Mouse (Mus musculus) ES-Bruce4 (cell line): Measurements from ENCODE around the gene Ern1. TPM values are rescaled to one million over a fixed set of nuclear protein-coding genes. Genes with fewer than 3 reads are reported as not detected.

ENCODE experiments used
- H3K27ac ChIP-seq: 2 replicates; pipeline ENCODE4 v1.5.1; 2012; ENCODE audit warnings: low read length, inconsistent platforms; ENCODE audit not compliant: insufficient read depth
- H3K27me3 ChIP-seq: 2 replicates; pipeline ENCODE4 v1.6.1; 2012; ENCODE audit warnings: mild to moderate bottlenecking, low read length, inconsistent platforms; ENCODE audit not compliant: control insufficient read depth, poor library complexity, insufficient read depth, severe bottlenecking
- H3K36me3 ChIP-seq: 2 replicates; pipeline ENCODE4 v1.6.1; 2012; ENCODE audit warnings: inconsistent platforms, mild to moderate bottlenecking, low read length, moderate library complexity; ENCODE audit not compliant: control insufficient read depth, poor library complexity, insufficient read depth, severe bottlenecking
- H3K4me1 ChIP-seq: one replicate; pipeline ENCODE4 v1.8.1; 2011; ENCODE audit warnings: low read length; ENCODE audit not compliant: control insufficient read depth, insufficient read depth
- H3K4me3 ChIP-seq: 2 replicates; pipeline ENCODE4 v1.5.1; 2011; ENCODE audit warnings: low read depth, mild to moderate bottlenecking, low read length
- H3K9ac ChIP-seq: 2 replicates; pipeline ENCODE4 v1.6.1; 2012; ENCODE audit warnings: low read depth, mild to moderate bottlenecking, inconsistent platforms; ENCODE audit not compliant: poor library complexity, severe bottlenecking
- H3K9me3 ChIP-seq: replicated peaks from 2 replicates; pipeline ENCODE4 v1.6.1; 2012; ENCODE audit warnings: mild to moderate bottlenecking, low read length, inconsistent platforms; ENCODE audit not compliant: control insufficient read depth, poor library complexity, insufficient read depth, severe bottlenecking
- CTCF ChIP-seq: IDR thresholded peaks from one replicate; pipeline ENCODE4 v1.8.1; 2011; ENCODE audit warnings: low read depth, low read length
- EP300 ChIP-seq: IDR thresholded peaks from 2 replicates; pipeline ENCODE4 v1.6.1; 2011; ENCODE audit warnings: low read depth, low read length; ENCODE audit not compliant: insufficient read depth
- POLR2A ChIP-seq: IDR thresholded peaks from one replicate; pipeline ENCODE4 v1.8.1; 2011; ENCODE audit warnings: low read length; ENCODE audit not compliant: insufficient read depth
- polyA plus RNA-seq: library from polyadenylated mRNA; stranded (reverse); fragments of >200 nt; gene quantifications from 2 replicates; pipeline ENCODE4 v1.2.4, GENCODE M21; 2011; ENCODE audit warnings: low read depth; ENCODE audit not compliant: missing spikeins, insufficient read depth, insufficient read length

Gene Ern1
- polyA plus RNA-seq = 9.4 and 10.1 TPM in 2 replicates

DNA sequence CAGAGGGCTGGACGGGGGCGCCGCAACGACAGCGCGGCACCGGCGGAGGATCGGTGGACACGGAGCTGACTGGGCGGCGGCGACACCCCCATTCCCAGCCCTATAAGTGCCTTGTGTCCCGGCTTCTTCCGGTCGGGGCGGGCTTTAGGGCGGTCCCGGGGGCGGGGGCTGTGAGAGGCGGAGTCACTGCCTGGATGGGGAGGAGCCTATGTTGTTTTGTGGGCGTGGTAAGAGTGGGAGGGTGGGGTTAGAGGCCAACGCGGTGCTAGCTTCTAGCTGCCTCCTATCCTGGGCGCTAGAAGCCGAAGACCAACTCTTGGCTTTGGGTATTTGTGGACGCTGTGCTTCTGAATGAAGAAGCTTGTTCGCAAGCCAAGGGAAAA lies at the start of gene Ern1:
Gene Ern1 (minus strand): TSS at position 120 of the 383 bp plus-strand sequence.
- TF ChIP-seq POLR2A (no peak), CTCF (no peak), EP300 (no peak)

DNA sequence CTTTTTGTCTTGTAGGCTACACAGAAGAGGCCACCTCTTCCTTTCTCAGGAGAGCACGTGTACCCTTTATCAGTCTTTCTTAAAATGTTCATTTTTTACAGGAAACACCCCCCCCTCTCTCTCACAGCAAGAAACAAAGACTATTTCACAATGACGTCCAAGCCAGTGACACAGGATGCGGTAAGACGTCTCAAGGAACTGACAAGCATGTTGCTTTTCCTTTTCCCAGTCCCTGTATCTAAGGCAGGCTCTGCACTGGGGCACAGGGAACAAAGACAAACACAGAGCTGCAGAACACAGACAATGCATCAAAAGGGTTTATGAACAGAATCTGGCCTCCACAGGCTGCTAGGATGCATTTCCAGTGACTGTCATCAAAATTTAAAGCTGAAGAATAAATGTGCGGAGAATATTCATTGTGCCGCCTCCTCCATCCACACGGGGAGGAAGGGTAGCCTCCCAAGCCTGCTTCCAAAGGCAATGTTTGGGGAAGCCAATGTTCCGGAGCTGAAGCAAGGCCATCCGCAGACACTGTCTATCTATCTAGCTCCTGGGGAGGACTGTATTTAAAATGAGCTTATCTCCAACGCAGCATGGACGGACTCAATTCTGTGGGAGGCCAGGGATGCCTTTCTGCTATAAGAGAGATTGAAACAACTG lies 48.7 kb upstream of the Ern1 start:
- H3K4me1 ChIP-seq = no peaks in the 10 kb centered on the region
- no peaks in the 10 kb centered on the region for H3K27me3 ChIP-seq
- H3K9me3 ChIP-seq = no peaks in the 10 kb centered on the region
- no peak overlapping the region for H3K27ac ChIP-seq
- no peak overlapping the region for H3K4me3 ChIP-seq
- 0 out of 2 replicates have a peak, but pooled peaks cover 3% of the 10 kb centered on the region for H3K36me3 ChIP-seq
- TF ChIP-seq POLR2A (no peak), CTCF (no peak)
- H3K9ac ChIP-seq = no peak overlapping the region

More for the DNA sequence above, at the start of gene Ern1:
- peaks cover 2% of the 10 kb centered on the region for H3K4me1 ChIP-seq
- peak within 1 kb of the TSS; percentile 17 for H3K27ac ChIP-seq
- no peaks in the 10 kb centered on the region for H3K9me3 ChIP-seq
- H3K4me3 ChIP-seq = peak within 1 kb of the TSS; percentile 70
- H3K9ac ChIP-seq = peak within 1 kb of the TSS; percentile 89
- H3K27me3 ChIP-seq = no peaks in the 10 kb centered on the region; the same call in 1 of the 2 replicates
- no peaks in the 10 kb centered on the region for H3K36me3 ChIP-seq

DNA sequence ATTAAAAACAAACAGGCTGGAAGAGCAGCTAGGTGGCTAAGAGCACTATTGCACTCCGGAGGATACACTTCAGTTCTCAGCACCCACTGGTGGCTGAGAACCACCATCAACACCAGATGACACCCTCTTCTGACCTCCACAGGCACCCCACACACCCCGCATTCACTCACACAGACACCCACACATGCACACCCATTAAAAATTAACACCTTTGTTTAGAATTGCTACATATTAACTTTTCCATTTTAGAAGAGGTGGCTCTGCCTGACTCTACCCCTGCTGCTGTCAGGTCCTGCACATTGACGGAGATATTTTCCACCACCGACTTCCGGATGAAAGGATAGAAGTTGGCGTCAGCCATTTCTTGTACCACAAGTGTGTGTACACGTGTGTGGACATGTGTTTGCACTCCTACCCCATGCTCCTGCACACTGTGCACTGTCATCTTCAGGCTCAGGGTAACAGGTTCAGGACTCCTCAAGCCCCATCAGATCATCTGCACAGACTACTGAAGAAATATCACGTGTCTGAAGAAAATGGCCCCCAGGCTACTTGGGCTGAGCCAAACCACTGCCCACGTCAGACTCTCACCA lies 48.1 kb upstream of the Ern1 start:
- Histone ChIP-seq H3K4me3 (no peak overlapping the region), H3K27me3 (no peaks in the 10 kb centered on the region), H3K4me1 (no peaks in the 10 kb centered on the region), H3K9me3 (no peaks in the 10 kb centered on the region), H3K27ac (no peak overlapping the region), H3K36me3 (0 out of 2 replicates have a peak, but pooled peaks cover 3% of the 10 kb centered on the region), H3K9ac (no peak overlapping the region)
- TF ChIP-seq POLR2A (no peak), EP300 (no peak), CTCF (no peak)

DNA sequence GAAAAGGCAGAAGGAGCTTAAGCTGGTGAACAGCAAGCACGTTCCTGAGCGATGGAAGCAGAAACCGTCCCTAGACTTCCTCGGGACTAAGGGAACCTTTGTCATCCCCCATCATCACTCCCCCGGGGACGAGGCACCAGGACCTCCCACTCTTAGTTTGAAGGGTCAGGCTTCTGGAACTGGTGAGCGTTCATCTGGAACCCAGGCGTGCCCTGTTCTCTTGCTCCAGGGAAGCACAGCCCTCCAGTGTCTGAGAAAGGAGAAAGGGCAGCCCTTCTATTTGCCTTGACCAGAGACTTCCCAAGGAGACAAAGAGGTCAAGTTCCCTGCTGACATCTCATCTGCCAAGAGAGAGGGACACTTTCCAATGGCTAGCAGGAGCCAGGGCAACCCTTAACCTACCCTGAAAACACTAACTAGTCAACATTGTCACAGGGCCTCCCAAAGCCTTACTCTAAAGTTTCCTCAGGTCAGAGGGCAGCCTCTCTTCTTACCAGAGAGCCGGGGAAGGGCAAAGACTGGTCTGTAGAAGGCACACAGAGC lies 44.7 kb upstream of the Ern1 start:
- H3K36me3 ChIP-seq = 0 out of 2 replicates have a peak, but pooled peaks cover 3% of the 10 kb centered on the region
- no peak overlapping the region for H3K9ac ChIP-seq
- no peak overlapping the region for H3K4me3 ChIP-seq
- H3K9me3 ChIP-seq = no peaks in the 10 kb centered on the region
- H3K27me3 ChIP-seq = no peaks in the 10 kb centered on the region
- H3K27ac ChIP-seq = no peak overlapping the region
- H3K4me1 ChIP-seq = no peaks in the 10 kb centered on the region
- TF ChIP-seq CTCF = no peak
- no peak for TF ChIP-seq EP300
- no peak for TF ChIP-seq POLR2A

DNA sequence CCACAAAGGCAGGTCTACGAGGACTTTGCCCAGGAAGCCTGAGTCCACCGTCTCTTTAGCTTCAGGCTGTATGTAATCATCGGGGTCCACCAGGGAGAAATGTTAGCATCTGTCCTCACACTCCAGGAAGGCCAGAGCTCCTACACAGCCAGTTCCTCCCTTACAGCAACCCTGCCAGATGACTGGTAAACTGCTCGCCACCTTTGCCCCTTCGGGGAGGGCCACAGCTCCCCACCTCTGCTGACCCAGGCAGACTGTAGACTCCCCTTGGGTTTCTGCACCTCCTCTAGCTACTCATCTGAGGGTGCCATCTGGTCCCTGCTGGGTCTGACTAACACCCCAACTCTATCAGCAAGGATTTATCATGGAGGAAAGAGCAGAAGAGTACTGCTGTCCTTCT lies 42.1 kb upstream of the Ern1 start:
- no peak overlapping the region for H3K9ac ChIP-seq
- H3K27ac ChIP-seq = no peak overlapping the region
- 0 out of 2 replicates have a peak, but pooled peaks cover 3% of the 10 kb centered on the region for H3K36me3 ChIP-seq
- no peaks in the 10 kb centered on the region for H3K27me3 ChIP-seq
- H3K4me3 ChIP-seq = no peak overlapping the region
- H3K4me1 ChIP-seq = no peaks in the 10 kb centered on the region
- TF ChIP-seq EP300 (no peak), CTCF (no peak), POLR2A (no peak)
- no peaks in the 10 kb centered on the region for H3K9me3 ChIP-seq

DNA sequence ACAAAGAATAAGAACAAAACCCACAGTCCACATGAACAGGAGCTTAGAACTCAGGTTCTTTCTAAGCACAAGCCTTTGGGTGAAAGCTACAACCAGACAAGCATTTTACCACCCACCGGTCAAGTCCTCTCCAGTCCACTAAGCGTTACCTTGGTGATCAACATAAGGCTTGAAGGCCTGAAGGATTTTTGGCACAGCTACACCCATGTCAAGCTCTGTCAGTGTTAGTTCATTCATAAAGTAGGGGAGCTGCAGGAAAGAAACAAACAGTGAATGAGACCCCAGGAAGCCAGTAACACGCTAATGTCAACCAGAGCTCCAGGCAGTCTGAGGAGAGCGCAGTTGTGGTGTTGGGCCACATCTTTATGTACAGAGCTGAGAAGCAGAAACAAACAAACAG lies 41.5 kb upstream of the Ern1 start:
- H3K4me3 ChIP-seq = no peak overlapping the region
- no peak overlapping the region for H3K27ac ChIP-seq
- H3K4me1 ChIP-seq = no peaks in the 10 kb centered on the region
- 0 out of 2 replicates have a peak, but pooled peaks cover 3% of the 10 kb centered on the region for H3K36me3 ChIP-seq
- TF ChIP-seq CTCF = no peak
- no peak for TF ChIP-seq POLR2A
- TF ChIP-seq EP300 = no peak
- no peak overlapping the region for H3K9ac ChIP-seq
- no peaks in the 10 kb centered on the region for H3K27me3 ChIP-seq
- no peaks in the 10 kb centered on the region for H3K9me3 ChIP-seq
